Mouse (Mus musculus) ES-CJ7 (cell line): ENCODE measurements around the gene Eif3f.

ENCODE experiments used
- DNase-seq: peaks from one replicate; pipeline ENCODE4 v3.0.0; 2011; ENCODE audit warnings: low read depth, low spot score

Eif3f gene

GRCm38 (mm10) chr7:108966742-108967362 lies 32.6 kb downstream of the Eif3f start:
- peak; percentile 71 for DNase-seq

GRCm38 (mm10) chr7:108968201-108968600 lies 34.0 kb downstream of the Eif3f start:
- no peak for DNase-seq

GRCm38 (mm10) chr7:108972273-108972672 lies 38.1 kb downstream of the Eif3f start:
- no peak for DNase-seq

GRCm38 (mm10) chr7:108985934-108986708 lies 51.9 kb downstream of the Eif3f start:
- no peak for DNase-seq

GRCm38 (mm10) chr7:108991207-108991606 lies 57.0 kb downstream of the Eif3f start:
- no peak for DNase-seq
